Mouse (Mus musculus) stomach, postnatal 0 days (tissue): ENCODE measurements around the gene Hist2h2aa1.

Experiments
- CTCF ChIP-seq: IDR thresholded peaks from 2 replicates; pipeline ENCODE4 v1.5.1; 2016; ENCODE audit warnings: antibody characterized with exemption, low read depth, mild to moderate bottlenecking, moderate library complexity
- EP300 ChIP-seq: optimal IDR thresholded peaks from 2 replicates; pipeline ENCODE3; 2016; ENCODE audit warnings: antibody characterized with exemption

- TF ChIP-seq EP300: peak; percentile 25
- TF ChIP-seq CTCF: no peak
Observed at GRCm38 (mm10) chr3:96269511-96270474, 24.5 kb downstream of the Hist2h2aa1 start, which contains the start of gene Hist2h2bb.
